Mouse (Mus musculus) activated CD4-positive, CD25-positive, alpha-beta regulatory T cell (primary cell): Measurements from ENCODE around the gene Paqr5. TPM values are rescaled to one million over a fixed set of nuclear protein-coding genes. Genes with fewer than 3 reads are reported as not detected.

Experiments
- polyA plus RNA-seq, 2 experiments: library from polyadenylated mRNA; unstranded; fragments of 100-300 nt; shearing (Covaris generic); gene quantifications; one replicate each; pipeline ENCODE4 v1.2.1; 2017

Paqr5 gene
- under 1 TPM in 1 of 2 experiments, not detected in 1; 0.33 TPM for polyA plus RNA-seq

DNA sequence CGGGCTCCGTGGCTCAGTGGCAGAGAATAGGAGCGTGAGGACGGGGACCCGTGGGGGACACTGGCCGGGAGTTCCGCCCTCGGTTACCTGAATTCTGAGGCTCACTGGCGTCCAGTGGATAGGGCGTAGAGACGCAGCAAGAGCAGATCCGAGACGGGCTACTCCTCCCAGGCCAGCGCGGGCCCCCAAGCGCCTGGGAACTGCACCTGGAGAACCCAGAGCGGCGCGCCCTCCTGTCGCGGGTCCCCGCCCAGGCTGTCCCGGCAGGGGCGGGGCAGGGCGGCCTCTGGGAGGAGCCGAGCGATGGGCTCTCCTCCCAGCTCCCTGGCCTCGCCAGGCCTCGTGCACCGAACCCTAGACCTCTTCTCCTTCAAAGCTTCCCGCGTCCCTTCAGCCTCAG is at the start of gene Paqr5:
TSS of gene Paqr5 (minus strand) at position 257 of the 400 bp plus-strand sequence.

DNA sequence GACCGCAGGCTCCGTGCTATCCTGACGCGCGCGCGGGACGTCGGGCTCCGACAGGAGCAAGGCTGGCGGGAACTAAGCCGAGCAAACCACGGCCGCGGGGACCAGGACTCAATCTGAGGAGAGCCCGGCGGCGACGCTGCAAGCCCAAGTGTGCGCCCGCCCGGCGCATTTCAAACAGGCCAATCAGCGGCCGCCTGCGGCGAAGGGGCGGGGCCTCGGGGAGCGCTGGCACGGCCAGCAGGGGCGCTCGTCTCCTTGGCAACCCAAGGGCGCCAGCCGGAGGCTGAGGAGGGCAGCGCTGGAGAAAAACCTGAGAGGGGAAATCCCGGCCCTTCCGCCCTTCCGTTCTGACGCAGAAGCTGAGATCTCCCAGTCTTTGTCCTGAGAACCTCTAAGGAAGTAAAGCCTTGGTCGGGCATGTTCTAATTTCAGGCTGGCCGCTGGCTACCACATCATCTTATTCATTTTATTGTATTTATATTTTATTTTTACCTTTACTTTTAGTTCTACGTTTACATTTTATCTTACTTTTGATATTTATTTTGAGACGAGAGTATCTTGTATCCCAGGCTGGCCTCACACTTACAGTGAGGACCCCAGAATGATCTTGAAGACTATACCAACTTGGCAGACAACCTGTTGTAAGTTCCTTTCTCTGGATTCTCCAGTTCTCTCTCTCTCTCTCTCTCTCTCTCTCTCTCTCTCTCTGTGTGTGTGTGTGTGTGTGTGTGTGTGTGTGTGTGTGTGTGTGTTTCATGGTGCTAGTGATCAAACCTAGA is 79.8 kb downstream of the Paqr5 start, which contains the start of gene Kif23:
TSS of gene Kif23 (minus strand) at position 152 of the 779 bp plus-strand sequence.

DNA sequence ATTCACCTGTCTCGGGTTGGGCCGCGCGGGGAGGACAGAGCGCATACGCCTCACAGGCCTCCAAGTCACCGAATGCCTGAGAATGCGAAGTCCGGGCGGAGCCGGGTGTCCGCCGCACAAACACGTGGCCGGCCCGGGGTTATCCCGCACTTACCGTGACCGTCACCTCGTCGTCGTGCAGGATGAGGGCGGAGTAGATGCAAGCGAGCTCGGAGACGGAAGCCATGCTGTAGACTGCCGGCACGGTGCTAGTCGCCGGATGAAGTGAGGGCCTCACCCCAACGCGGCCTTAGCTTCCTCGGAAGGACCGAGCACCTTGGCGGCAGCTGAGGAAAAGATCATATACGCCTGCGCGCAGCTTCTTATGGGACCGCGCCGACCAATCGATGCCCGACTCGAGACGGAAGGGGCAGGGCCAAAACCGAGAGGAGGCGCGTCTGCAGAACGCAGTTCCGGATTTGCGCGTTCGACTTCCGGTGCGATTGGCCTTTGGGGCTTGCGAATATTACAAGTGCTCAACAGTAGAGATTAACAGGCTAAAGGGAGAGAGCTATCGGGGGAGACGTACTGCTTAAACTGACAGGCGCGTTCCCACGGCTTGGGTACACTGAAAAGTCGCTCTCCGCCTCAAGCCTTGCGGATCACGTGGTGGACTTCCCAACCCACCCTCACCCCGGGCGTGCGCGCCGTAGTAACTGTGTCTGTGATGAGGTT is 112.3 kb downstream of the Paqr5 start, which contains the start of gene Rplp1:
TSS of gene Rplp1 (minus strand) at position 340 of the 714 bp plus-strand sequence.

Other genes with a start within 250 kb of the Paqr5 start
- gene Rplp1, start 112.3 kb downstream of the Paqr5 start, polyA plus RNA-seq = 1,000 to 10,000 TPM; 1,280 to 2,219 TPM
- gene Kif23, start 80.1 kb downstream of the Paqr5 start, polyA plus RNA-seq = 10 to 100 TPM; 19.6 to 29.4 TPM
- 1 to 10 TPM; 4.7 to 5.6 TPM for gene Glce, start 95.8 kb upstream of the Paqr5 start, polyA plus RNA-seq